Mouse (Mus musculus) ES-E14 (cell line): ENCODE measurements around the gene Nmi.

Experiments used
- CHD2 ChIP-seq: IDR thresholded peaks from 2 replicates; pipeline ENCODE4 v1.6.1; 2014; ENCODE audit warnings: mild to moderate bottlenecking, low read depth, low read length, inconsistent platforms
- MAFK ChIP-seq: IDR thresholded peaks from 2 replicates; pipeline ENCODE4 v1.6.1; 2014; ENCODE audit warnings: mild to moderate bottlenecking, low read depth, low read length, inconsistent platforms; ENCODE audit not compliant: insufficient read depth

GRCm38 (mm10) chr2:51931241-51931640 is 42.1 kb downstream of the Nmi start:
- no peak for TF ChIP-seq CHD2
- TF ChIP-seq MAFK, result no peak
